Mouse (Mus musculus) mouse embryonic stem cell (cell line): Measurements from ENCODE around the gene Prrg2.
"Not testable (repeated sequence)": the region's sequence is repeated elsewhere in the genome, so short reads cannot be mapped to it uniquely, and the experiment has no call there.

Source experiments
- in situ Hi-C, 2 experiments: fragments of 300-500 bp; cut with MboI; formaldehyde crosslinking; loops; 1 replicate in 1 of 2; 3 replicates in 1 of 2; pipeline ENCODE4 v1.14.3; 2019 to 2020; ENCODE audit warnings: low sequenced_read_pairs in 2 of 2, low pct_unique_long_range_greater_than_20kb in 1 of 2, mixed read lengths in 1 of 2; ENCODE audit not compliant: unreplicated experiment in 1 of 2

Prrg2 gene

DNA sequence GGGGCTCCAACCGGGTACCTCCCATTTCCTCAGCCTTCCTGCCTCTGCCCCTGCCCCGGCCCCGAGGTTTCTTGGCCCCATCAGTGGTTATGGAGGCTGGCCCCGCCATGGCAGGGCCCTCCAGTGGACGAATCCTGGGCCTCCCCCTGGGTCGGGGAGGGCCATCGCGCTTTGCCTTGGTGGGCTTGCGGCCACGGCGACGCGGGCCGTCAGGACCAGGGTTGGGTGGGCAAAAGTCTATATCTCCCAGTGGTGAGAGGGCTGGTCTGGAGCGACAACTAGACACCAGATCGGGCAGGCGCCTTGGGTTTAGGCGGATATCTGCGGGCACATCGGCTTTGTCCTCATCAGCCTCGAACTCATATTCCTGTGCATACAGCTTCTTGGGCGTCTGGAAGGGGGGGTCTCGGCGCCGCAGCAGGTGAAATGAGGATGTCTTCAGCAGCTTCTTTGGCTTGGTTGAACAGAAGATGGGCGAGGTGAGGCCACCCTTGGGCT lies 15.6 kb downstream of the Prrg2 start:
- in situ Hi-C loops: no loop called here

DNA sequence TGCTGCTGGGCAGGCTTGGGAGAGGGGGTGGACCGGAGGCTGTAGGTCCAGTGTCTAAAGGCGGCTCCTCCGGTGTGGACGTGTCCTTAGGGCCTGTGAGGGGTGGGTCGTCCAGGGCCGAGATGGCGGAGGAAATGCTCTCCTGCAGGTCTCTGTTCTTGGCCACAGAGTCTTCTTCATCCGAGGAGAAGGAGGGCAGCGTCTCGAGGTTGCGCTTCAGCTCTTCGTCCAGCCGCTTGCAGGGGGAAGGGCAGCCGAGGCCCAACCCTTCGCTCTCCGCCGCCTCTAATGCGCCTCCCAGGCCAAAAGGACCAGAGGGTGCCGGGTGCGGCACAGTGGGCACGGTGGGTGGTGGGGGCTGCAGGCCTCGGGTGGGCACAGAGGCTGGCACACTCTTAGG lies 16.7 kb downstream of the Prrg2 start:
- in situ Hi-C loops: no loop called here

DNA sequence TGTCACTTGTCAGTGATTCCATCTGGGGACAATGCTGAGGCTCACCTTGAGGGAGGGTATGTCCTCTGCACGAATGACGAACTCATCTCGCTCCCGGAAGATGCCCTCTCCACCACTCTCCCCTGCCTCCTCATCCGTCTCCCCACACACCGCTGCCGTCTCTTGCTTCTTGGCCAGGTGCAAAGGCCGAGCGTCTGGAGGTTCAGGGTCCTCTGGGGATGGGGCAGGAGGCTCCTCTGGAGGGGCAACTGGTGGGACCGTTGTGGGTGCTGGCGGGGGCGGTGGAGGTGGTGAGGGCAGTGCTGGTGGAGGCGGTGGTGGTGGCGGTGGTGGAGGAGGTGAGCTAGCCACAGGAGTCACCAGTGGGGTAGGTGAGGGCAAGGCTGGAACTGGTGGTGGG lies 19.2 kb downstream of the Prrg2 start:
- in situ Hi-C loops: no loop called here

DNA sequence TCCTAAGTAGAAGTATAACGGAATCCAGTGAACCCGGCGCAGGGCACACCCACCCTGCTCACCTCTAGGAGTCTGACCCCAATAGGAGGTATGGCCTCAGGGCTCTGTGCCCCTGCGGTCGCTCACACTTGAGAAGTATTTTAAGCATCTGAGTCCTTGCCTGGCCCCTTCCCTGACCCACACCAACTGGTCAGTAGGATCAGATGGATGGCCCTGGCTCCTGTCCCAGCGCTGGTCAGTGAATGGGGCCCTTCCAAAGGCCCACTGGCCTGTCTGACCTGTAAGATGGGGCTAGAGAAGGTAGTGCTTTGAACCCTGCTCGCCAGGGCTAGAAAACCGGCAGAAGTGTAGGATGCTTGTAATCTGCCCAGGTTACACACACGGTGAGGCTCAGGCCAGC lies 21.6 kb downstream of the Prrg2 start:
- in situ Hi-C loops: no loop called here

DNA sequence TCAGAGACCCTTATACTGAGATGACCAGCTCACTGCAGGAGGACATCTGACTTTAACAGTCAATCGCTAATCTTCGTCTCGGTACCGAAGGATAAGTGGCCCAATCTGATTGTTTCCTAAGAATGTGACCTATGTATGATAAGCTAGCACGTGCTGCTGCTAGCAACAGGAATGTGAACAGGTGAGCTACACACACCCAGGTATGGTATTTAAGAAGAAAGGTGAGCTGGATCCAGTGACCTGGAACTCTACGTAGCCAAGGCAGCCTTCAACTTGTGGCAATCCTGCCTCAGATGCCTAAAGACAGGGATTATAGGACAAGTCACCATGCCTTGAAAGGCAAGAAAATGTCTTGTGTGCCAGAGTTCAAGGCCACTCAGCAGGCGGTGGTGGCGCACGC lies 24.1 kb downstream of the Prrg2 start:
- in situ Hi-C loops: no loop called here

DNA sequence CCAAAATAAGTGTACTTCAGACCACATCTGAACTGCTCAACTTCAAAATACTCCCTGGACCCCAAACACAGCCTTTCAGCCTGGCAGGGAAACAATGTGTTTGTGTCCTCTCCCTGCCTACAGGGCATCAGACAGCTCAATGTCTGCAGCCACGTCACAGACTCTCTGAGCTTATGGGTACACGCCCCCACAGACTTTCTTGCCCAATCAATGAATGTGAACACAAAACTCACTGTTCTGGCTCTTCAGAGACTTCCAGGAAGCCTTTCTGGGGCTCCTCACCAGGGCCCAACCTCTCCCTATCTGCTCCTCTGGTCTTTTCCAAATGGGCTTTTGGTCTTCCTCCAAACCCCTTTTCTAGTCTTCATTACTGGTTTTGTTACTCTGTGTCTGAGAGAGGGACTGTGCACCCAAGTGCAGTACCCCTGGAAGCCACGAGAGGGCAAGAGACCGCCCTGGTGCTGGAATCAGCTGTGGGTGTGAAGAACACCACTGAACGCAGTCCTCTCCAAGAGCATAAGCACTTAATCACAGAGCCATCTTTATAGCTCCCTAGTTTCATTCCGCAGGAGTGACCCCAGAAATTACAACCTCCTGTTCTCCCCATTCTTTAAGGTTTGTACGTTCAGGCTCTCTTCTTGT lies 24.6 kb downstream of the Prrg2 start:
- in situ Hi-C loops: no loop called here

DNA sequence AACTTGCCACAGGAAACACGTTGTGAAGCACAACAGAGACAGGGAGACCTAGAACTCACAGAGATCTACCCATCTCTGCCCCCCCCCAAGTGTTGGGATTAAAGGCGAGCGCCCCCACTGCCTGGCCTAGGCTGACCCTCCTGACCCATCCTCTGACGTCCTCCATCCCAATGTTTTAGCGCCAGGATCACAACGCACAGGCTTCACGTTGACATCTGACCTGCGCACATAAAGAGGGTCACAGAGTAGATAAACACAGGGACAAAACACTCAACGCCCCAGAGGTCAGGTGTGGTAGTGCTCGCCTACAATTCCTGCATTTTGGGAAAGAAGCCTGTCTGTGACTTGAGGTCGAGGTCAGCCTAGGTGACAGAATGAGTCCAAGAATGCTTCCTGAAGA lies 25.8 kb downstream of the Prrg2 start:
- in situ Hi-C loops: no loop called here

DNA sequence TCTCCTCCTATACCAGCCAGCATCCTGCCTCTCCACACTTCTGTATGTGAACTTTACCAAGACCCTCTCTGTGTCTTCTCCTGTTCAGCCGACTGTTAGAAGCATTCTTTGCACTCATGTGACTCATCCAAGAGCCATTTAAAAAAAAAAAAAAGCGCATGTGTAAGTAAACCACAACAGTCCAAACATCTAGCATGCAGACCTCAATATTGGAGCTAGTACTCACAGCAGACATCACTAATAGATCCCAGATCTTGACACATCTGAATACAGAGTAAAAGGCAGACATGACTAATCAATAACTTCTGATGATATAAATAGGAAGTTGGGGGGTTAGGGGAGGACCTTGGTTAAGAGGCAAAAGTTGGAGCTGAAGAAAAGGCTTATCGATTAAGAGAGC lies 26.8 kb downstream of the Prrg2 start:
- in situ Hi-C loops: no loop called here

DNA sequence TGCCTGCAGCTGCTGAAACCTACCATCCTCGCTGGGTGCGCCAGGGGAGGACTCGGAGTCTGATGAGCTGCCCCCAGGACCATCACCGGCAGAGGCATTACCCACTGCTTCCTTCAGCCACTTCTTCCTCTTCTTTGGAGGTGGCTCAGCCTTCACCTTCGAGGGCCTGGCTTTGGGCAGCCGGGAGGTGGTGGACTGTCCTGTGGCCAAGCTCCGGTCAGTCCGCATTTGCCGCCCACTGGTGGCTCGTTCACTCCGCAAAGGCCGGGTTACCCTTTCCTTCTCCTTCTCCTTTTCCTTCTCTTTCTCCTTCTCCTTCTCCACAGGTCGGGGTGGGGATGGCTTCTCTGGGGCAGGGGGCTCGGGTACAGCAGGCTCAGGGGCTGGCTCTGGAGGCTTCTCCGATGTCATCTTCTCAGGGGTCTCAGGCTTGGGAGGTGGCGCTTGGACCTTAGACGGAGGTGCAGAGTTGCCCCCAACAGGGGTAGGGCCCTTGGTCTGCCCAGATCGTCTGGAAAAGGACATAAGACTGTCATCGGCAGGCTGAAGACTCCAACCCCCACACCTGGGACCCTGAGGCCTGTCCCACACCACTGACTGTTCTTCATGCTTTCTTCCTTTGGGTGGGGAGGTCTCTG lies 28.6 kb downstream of the Prrg2 start:
- in situ Hi-C loops: no loop called here

DNA sequence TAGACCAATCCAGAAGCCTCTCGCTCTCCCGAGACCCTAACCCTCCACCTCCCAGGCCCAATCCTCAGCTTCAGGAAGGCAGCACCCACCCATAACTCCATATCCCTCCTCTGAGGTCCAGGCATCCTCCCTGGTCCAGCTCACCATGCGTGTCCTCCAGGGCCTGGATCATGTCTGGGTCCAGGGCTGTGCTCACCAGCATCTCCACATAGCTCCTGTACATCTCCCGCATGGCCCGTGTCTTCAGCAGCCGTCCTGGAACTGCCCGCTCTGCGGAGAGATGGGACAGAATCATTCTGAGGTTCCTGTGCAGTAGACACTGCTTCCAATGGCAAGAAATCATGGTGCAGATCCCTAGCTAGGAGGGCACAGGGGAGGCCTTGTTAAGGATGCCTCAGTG lies 31.6 kb downstream of the Prrg2 start:
- in situ Hi-C loops: no loop called here

DNA sequence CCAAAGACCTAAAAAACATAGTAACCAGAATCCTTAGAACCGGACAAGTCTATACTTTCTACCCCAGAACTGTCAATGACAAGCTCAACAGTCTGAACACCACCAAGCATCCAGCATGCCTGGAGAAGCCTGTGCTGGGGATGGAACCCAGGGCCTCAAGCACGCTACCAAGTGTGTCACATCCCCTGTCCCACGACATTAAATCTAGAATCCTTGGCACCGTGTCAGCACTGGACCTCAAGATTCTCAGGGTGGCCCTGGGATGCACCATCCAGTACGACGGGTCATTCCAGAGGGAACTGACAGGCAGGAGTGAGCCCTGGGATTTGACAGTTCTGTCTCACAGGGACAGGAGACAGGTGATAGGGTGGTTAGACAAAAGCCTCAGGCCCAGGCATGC lies 32.5 kb downstream of the Prrg2 start:
- in situ Hi-C loops: no loop called here

DNA sequence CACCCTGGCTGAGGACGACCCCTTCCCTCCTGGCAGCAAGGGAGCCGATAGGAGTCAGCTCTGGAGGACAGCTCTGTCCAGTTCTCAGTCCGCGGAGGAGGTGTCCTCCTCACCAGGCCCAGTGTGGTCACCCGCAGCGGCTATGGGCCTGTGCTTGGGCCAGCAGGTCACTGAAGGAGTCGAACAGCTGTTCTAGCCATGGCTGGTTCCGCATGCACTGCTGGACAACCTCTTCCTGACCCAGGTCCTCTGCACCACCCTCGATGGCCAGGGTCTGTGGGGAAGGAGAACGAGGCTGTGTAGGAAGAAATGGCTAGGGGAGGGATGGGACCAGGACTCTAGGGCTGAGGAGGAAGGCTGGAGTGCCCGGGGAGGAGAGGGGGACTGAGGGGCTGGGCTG lies 34.1 kb downstream of the Prrg2 start:
- in situ Hi-C loops: no loop called here

DNA sequence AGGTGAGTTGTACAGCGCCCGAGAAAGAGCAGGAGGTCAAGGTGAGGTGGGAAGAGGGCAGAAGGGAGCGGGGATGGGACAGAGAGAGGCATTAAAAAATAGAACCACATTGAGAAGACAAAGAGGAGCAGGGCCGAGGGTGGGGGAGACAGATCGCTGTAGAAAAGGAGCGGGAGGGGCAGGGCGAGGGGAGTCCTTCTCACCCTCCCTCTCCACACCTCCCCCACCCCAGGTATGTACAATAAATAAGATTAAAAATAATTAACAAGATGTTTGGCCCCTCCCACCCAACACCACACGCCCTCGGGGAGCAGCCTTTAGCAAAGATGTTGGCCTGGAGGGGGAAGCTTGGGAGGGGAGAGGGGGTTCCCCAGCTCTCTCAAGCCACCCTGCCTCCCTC lies 34.7 kb downstream of the Prrg2 start:
- in situ Hi-C loops: no loop called here

DNA sequence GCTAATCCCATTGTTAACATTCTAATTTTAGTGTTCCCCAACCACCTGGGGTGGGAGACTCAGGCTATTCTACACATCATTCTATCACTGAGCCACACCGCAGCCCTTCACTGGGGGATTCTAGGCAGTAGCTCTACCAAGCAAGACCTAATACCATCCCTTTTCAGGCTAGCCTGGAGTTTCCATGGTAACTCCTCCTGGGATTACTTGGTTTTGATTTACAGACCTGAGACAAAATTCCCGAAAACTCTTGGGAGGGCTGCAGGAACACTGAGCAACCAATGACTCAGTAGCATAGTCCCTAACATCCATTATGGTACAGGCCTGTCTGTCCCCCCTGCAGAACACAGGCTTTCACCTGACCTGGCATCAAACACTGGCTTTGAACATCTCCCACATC lies 36.2 kb downstream of the Prrg2 start:
- in situ Hi-C loops: no loop called here

DNA sequence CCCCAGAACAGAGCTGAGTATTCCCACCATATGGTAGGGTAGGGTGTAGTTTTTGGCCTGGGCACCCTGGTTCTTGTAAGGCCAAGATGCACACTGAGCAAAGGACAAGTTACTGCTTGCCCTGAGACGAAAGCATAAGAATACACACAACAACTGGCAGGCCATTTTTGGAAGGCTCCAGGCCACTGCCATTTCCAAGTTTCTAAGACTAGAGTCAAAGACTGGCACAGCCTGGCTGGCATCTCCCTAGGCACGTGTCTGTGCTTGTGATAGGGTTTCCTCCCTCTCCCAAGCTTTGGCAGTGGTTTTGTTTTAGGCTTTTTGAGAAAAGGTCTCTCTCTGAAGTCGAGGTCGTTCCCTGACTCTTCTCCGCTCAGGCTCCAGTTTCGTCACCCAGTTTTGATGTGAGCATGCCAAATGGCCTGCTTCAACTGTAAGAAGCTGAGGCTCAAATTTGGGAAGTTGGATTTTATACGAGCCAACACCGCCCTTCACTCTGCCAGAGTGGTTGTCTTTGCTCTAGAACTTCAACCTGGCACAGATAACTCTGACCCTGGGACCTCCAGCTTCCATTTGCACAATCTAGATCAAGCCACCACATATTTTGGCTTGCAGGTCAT lies 36.8 kb downstream of the Prrg2 start:
- in situ Hi-C loops: no loop called here

DNA sequence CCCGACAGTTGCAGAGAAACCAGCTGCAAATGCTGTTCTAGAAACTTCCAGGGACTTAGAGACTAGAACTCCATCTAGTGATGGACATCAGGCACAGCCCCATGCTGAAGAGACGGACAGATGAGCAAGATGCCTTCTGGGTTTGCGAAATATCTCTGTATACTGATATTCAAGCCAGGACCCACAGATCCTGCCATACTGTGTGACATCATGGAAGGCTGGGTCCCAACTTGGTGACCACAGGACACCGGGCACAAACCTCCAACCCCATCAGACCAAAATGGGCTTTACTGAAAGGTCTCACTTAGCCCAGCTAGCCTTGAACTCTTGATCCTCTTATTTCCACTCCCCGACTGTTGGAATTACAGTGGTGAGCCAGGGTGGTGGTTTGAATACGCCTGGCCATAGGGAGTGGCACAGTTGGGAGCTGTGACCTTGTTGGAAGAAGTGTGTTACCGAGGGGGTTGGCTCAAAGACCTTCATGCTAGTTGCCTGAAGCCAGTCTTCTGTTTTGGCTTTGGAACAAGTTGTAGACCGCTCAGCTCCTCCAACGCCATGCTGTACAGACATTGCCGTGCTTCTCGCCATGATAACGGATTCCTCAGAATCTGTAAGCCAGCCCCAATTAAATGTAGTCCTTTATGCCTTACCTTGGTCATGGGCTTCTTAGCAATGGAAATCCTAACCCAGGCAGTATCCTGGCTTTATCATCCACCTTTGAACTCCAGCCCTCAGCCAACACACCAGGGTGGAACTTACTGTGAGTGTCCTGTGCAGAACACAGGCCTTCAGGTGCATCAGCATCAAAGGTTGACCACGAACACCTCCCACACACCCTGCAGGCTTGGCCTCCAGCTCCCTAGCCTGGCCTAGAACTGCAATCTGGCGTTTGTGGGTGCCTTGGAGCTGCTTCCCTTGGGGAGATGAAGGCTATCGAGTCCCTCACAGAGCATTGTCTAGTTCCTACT lies 37.9 kb downstream of the Prrg2 start:
- in situ Hi-C loops: no loop called here

DNA sequence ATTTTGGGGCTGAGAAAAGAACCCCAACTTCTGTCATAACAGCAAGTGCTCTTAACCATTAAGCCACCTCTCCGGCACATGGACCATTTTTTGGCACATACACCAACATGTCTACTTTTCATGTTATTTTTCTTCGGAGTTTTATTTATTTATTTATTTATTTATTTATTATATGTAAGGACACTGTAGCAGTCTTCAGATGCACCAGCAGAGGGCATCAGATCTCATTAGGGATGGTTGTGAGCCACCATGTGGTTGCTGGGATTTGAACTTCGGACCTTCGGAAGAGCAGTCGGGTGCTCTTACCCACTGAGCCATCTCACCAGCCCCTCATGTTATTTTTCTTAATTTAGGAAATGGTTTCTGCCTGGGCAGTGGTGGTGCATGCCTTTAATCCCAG lies 38.8 kb downstream of the Prrg2 start:
- in situ Hi-C loops: not testable (repeated sequence)

DNA sequence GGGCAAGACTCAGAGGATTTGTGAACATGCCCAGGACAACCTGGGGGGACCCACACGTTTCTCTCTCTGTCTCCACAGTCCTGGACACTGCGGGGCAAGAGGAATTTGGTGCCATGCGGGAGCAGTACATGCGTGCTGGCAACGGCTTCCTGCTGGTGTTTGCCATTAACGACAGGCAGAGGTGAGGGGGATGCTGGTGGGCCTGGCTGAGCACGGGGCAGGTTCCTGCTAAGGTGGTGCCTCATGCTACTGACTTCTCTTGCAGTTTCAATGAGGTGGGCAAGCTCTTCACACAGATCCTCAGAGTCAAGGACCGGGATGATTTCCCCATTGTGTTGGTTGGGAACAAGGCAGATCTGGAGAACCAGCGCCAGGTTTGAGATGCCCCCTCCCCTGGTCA lies 42.3 kb downstream of the Prrg2 start:
- in situ Hi-C loops: no loop called here

DNA sequence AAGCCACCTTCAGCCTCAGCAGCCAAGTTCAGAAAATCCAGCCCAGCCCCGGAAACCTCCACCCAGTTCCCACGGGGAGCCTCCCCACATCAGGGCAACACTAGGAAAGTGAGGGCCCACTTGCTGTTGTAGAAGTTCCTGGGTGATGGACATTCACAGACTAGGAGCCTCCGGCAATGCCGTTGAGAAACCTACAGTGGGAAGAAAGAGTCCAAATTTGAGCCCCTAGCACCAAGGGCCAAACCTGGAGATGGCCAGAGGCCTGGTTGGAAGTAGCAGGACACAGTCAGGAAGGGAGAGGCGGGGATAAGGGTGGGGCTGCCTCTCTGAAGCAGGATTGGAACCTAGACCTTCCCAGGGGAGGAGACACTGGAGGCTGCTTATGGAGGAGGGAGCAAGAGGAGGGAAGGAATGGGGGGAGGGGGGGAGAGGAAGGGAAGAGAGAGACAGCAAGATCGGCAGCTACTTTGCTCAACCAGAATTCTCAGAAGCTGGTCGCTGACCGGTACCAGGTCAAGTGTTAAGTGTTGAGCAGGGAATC lies 43.4 kb downstream of the Prrg2 start:
- in situ Hi-C loops: no loop called here
